Mouse (Mus musculus) frontal cortex, postnatal 10 days (tissue): ENCODE data around the gene Lrrc75a.

Source experiments
- DNase-seq, 2 experiments: peaks; one replicate each; pipeline ENCODE4 v3.0.0; 2022; ENCODE audit warnings: low spot score in 2 of 2, mixed read lengths in 1 of 2

The Lrrc75a gene

GRCm38 (mm10) chr11:62554934-62555517, 93.3 kb downstream of the Lrrc75a start:
- no peak for DNase-seq
